Mouse (Mus musculus): ENCODE data around the gene Wdr61. TPM values are rescaled to one million over a fixed set of nuclear protein-coding genes. Genes with fewer than 3 reads are reported as not detected.

The Wdr61 gene
- 10 to 100 TPM; 29.7 to 31.9 TPM for total RNA-seq (2021)

GRCm38 (mm10) chr9:54733921-54734638 is at the start of gene Wdr61:
Gene Wdr61, minus strand, starts transcription at chr9:54734519.
- intact Hi-C loops (cut with DNase I): loop anchor here (5.0 kb wide), 1 partner anchor 218 kb away; the partner anchor contains the start of genes AY074887 and Psma4
- DNase-seq (ENCODE audit: low spot score): peak; percentile 93

GRCm38 (mm10) chr9:54784003-54784402 is 49.7 kb upstream of the Wdr61 start:
- intact Hi-C loops (cut with DNase I): no loop called here

GRCm38 (mm10) chr9:54782504-54782903 is 48.2 kb upstream of the Wdr61 start:
- DNase-seq (ENCODE audit: low spot score): no peak
- intact Hi-C loops (cut with DNase I): no loop called here

More at GRCm38 (mm10) chr9:54784003-54784402, 49.7 kb upstream of the Wdr61 start:
- DNase-seq (ENCODE audit: low spot score): no peak

GRCm38 (mm10) chr9:54779280-54779679 is 45.0 kb upstream of the Wdr61 start:
- intact Hi-C loops (cut with DNase I): no loop called here
- no peak for DNase-seq (ENCODE audit: low spot score)

- intact Hi-C loops (cut with DNase I): no loop called here
- no peak for DNase-seq (ENCODE audit: low spot score)
Observed at GRCm38 (mm10) chr9:54776451-54776982, 42.2 kb upstream of the Wdr61 start.

GRCm38 (mm10) chr9:54770140-54770780 is 35.9 kb upstream of the Wdr61 start:
- intact Hi-C loops (cut with DNase I): no loop called here
- DNase-seq (ENCODE audit: low spot score): no peak

GRCm38 (mm10) chr9:54765336-54766085 is 31.2 kb upstream of the Wdr61 start:
- intact Hi-C loops (cut with DNase I): no loop called here
- DNase-seq (ENCODE audit: low spot score): no peak

GRCm38 (mm10) chr9:54764561-54765217 is 30.4 kb upstream of the Wdr61 start, which contains the start of gene Crabp1:
Gene Crabp1, plus strand, starts transcription at chr9:54764748.
- no peak for DNase-seq (ENCODE audit: low spot score)
- intact Hi-C loops (cut with DNase I): no loop called here

GRCm38 (mm10) chr9:54764091-54764490 is 29.8 kb upstream of the Wdr61 start:
- intact Hi-C loops (cut with DNase I): no loop called here
- DNase-seq (ENCODE audit: low spot score): no peak

GRCm38 (mm10) chr9:54759592-54759991 is 25.3 kb upstream of the Wdr61 start:
- DNase-seq (ENCODE audit: low spot score): no peak
- intact Hi-C loops (cut with DNase I): no loop called here

- DNase-seq (ENCODE audit: low spot score): no peak
- intact Hi-C loops (cut with DNase I): no loop called here
Observed at GRCm38 (mm10) chr9:54752944-54753295, 18.6 kb upstream of the Wdr61 start.

- no peak for DNase-seq (ENCODE audit: low spot score)
- intact Hi-C loops (cut with DNase I): no loop called here
Observed at GRCm38 (mm10) chr9:54752201-54752943, 18.1 kb upstream of the Wdr61 start.

GRCm38 (mm10) chr9:54751684-54752083 is 17.4 kb upstream of the Wdr61 start:
- intact Hi-C loops (cut with DNase I): no loop called here
- no peak for DNase-seq (ENCODE audit: low spot score)

- intact Hi-C loops (cut with DNase I): no loop called here
- no peak for DNase-seq (ENCODE audit: low spot score)
Observed at GRCm38 (mm10) chr9:54750215-54750981, 16.1 kb upstream of the Wdr61 start.

- intact Hi-C loops (cut with DNase I): no loop called here
- no peak for DNase-seq (ENCODE audit: low spot score)
Observed at GRCm38 (mm10) chr9:54745740-54746370, 11.5 kb upstream of the Wdr61 start.

- DNase-seq (ENCODE audit: low spot score): no peak
- intact Hi-C loops (cut with DNase I): no loop called here
Observed at GRCm38 (mm10) chr9:54743891-54744290, 9.6 kb upstream of the Wdr61 start.

- intact Hi-C loops (cut with DNase I): loop anchor here (1.0 to 5.0 kb wide), 2 partner anchors 83 to 124 kb away; partner anchors contain the start of gene Ireb2
- DNase-seq (ENCODE audit: low spot score): no peak
Observed at GRCm38 (mm10) chr9:54738376-54738775, 4.1 kb upstream of the Wdr61 start.

- intact Hi-C loops (cut with DNase I): loop anchor here (2.0 to 5.0 kb wide), 2 partner anchors 126 to 375 kb away; partner anchors contain the start of gene Ireb2
Observed at GRCm38 (mm10) chr9:54736284-54736701, 2.0 kb upstream of the Wdr61 start.

More at GRCm38 (mm10) chr9:54736284-54736701, 2.0 kb upstream of the Wdr61 start:
- DNase-seq (ENCODE audit: low spot score): no peak
